Mouse (Mus musculus) spleen, postnatal 36 days (tissue): ENCODE results near the gene Nckap5l.
"Not testable (repeated sequence)": the region's sequence is repeated elsewhere in the genome, so short reads cannot be mapped to it uniquely, and the experiment has no call there.

Experiments used
- DNase-seq, 2 experiments: peaks; one replicate each; pipeline ENCODE4 v3.0.0; 2022; ENCODE audit warnings: low spot score in 2 of 2, mixed read lengths in 1 of 2

Gene Nckap5l

GRCm38 (mm10) chr15:99469736-99470135 is 12.2 kb upstream of the Nckap5l start:
- DNase-seq, result no peak

GRCm38 (mm10) chr15:99469067-99469466 is 11.5 kb upstream of the Nckap5l start:
- DNase-seq, result peak in 1 of 2 experiments; percentile 49

GRCm38 (mm10) chr15:99463194-99463593 is 5.6 kb upstream of the Nckap5l start:
- no peak for DNase-seq

- peak; percentile 26 to 32 for DNase-seq
These were observed 464 bp downstream of the Nckap5l start for GRCm38 (mm10) chr15:99456963-99457605.

GRCm38 (mm10) chr15:99456338-99456962 is 1.1 kb downstream of the Nckap5l start:
- no peak for DNase-seq

- DNase-seq, result no peak
These were observed 2.1 kb downstream of the Nckap5l start for GRCm38 (mm10) chr15:99455415-99455814.

GRCm38 (mm10) chr15:99454585-99455279 is 2.8 kb downstream of the Nckap5l start:
- no peak for DNase-seq

GRCm38 (mm10) chr15:99453153-99453900 is 4.2 kb downstream of the Nckap5l start:
- no peak for DNase-seq

- DNase-seq, result no peak
These were observed 7.7 kb downstream of the Nckap5l start for GRCm38 (mm10) chr15:99449751-99450280.

- no peak for DNase-seq
These were observed 8.3 kb downstream of the Nckap5l start for GRCm38 (mm10) chr15:99449131-99449750.

- DNase-seq, result not testable (repeated sequence)
These were observed 11.4 kb downstream of the Nckap5l start for GRCm38 (mm10) chr15:99446136-99446535.

GRCm38 (mm10) chr15:99445567-99445966 is 12.0 kb downstream of the Nckap5l start:
- DNase-seq, result no peak

- DNase-seq, result no peak
These were observed 15.2 kb downstream of the Nckap5l start for GRCm38 (mm10) chr15:99442358-99442757.

- DNase-seq, result no peak
These were observed 16.6 kb downstream of the Nckap5l start for GRCm38 (mm10) chr15:99440816-99441457.

- no peak for DNase-seq
These were observed 17.3 kb downstream of the Nckap5l start for GRCm38 (mm10) chr15:99440112-99440815.

- DNase-seq, result no peak
These were observed 18.4 kb downstream of the Nckap5l start for GRCm38 (mm10) chr15:99438966-99439698.

GRCm38 (mm10) chr15:99433913-99434312 is 23.6 kb downstream of the Nckap5l start:
- no peak for DNase-seq

- no peak for DNase-seq
These were observed 24.3 kb downstream of the Nckap5l start for GRCm38 (mm10) chr15:99433081-99433718.

- DNase-seq, result no peak
These were observed 25.6 kb downstream of the Nckap5l start for GRCm38 (mm10) chr15:99431967-99432366.
